27 mouse cellular contexts compared by ENCODE assay signal in the genomic region with DNA sequence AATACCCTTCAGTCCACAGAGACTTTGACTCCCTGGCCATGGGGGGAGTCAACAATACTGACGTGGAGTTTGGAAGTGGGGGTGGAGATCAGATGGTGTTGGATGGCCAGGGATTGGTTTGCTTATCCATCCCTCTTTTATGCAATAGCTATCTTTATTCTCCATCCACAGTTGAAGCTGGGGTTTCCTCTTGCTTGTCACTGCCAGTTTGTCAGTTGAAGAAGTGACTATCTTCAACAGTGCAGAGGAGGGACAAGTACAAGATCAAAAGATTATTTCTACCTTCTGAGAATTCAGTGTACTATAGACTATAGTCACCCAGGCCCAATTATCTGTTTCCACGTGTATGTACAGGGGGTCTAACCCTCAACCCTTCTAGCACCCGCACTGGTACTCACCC. TPM values are rescaled to one million over a fixed set of nuclear protein-coding genes. Genes with fewer than 3 reads are reported as not detected.
DNase-seq lines count a peak whose midpoint lies in the region; ATAC-seq and TF ChIP-seq lines count a peak whose summit lies in the region.
"Had no signal": no experiment of that assay in that cellular context is flagged by ENCODE, and none has a peak within 500 bp of the region (broad histone marks: within the 10 kb centered on the region; RNA-seq: fewer than 3 reads in every experiment).

No protein-coding gene starts in this region.

- 23% methylated on average over 3 of the region's 3 CpGs for WGBS in liver, embryonic 16.5 days (ENCODE audit: insufficient replicate concordance)
- 73% methylated on average over 3 of the region's 3 CpGs for WGBS in intestine, embryonic 16.5 days
- WGBS in forebrain, postnatal 0 days = 84% methylated on average over 3 of the region's 3 CpGs

- peak; percentile 34 for DNase-seq in CD4-positive, CD25-positive, alpha-beta regulatory T cell, adult 2 months (ENCODE audit: low read depth, low spot score)
- DNase-seq in 416B (ENCODE audit: low read depth) (peak; percentile 77), liver (peak; percentile 40)
- no peak for DNase-seq in ovary, postnatal 36 days (ENCODE audit: low spot score)
- DNase-seq in forebrain, postnatal 0 days = no peak
- DNase-seq: cerebellum, adult 2 months; cerebellum, postnatal 36 days; heart, postnatal 36 days had no signal

- no peaks in the 10 kb centered on the region for H3K9me3 ChIP-seq in liver, embryonic 16.5 days (replicated peaks; ENCODE audit: control insufficient read depth, low read length)
- H3K9me3 ChIP-seq in intestine, embryonic 16.5 days (ENCODE audit: control insufficient read depth, low read length) = no peaks in the 10 kb centered on the region
- no peaks in the 10 kb centered on the region for H3K9me3 ChIP-seq in forebrain, postnatal 0 days (ENCODE audit: low read length)
- H3K9me3 ChIP-seq: forebrain, embryonic 15.5 days; hindbrain, embryonic 15.5 days; limb, embryonic 13.5 days had no signal

- ATAC-seq in CD4-positive, CD25-positive, alpha-beta regulatory T cell, adult 4 months = no peak
- peak; percentile 25 for ATAC-seq in liver, embryonic 16.5 days (ENCODE audit: low read depth)
- no peak for ATAC-seq in intestine, embryonic 16.5 days
- ATAC-seq in forebrain, postnatal 0 days = no peak
- ATAC-seq: forebrain, embryonic 15.5 days; midbrain, embryonic 16.5 days had no signal

- no peaks in the 10 kb centered on the region for H3K27me3 ChIP-seq in liver, embryonic 16.5 days (ENCODE audit: control insufficient read depth, insufficient read depth, low read depth, low read length)
- no peaks in the 10 kb centered on the region for H3K27me3 ChIP-seq in intestine, embryonic 16.5 days (replicated peaks; ENCODE audit: control insufficient read depth, insufficient read depth, low read length)
- no peaks in the 10 kb centered on the region for H3K27me3 ChIP-seq in forebrain, postnatal 0 days (ENCODE audit: insufficient read depth, low read length)
- H3K27me3 ChIP-seq: CH12.LX; forebrain, embryonic 15.5 days; hindbrain, embryonic 15.5 days had no signal

- no peak overlapping the region for H3K4me3 ChIP-seq in liver, embryonic 16.5 days (ENCODE audit: low read depth, low read length)
- no peak overlapping the region for H3K4me3 ChIP-seq in intestine, embryonic 16.5 days (ENCODE audit: low read length)
- no peak overlapping the region for H3K4me3 ChIP-seq in forebrain, postnatal 0 days (ENCODE audit: low read depth, low read length)
- H3K4me3 ChIP-seq: forebrain, embryonic 15.5 days; hindbrain, embryonic 15.5 days; limb, embryonic 13.5 days had no signal

- peaks cover 59% of the 10 kb centered on the region for H3K4me1 ChIP-seq in liver, embryonic 16.5 days (ENCODE audit: control insufficient read depth, low read depth, low read length)
- H3K4me1 ChIP-seq in intestine, embryonic 16.5 days (ENCODE audit: control insufficient read depth, insufficient read depth, low read length) = peaks cover 18% of the 10 kb centered on the region
- H3K4me1 ChIP-seq in forebrain, postnatal 0 days (ENCODE audit: insufficient read depth) = no peaks in the 10 kb centered on the region
- H3K4me1 ChIP-seq: forebrain, embryonic 15.5 days; hindbrain, embryonic 15.5 days had no signal

- TF ChIP-seq CTCF in forebrain, postnatal 0 days (IDR thresholded peaks at IDR 0.05; ENCODE audit: low read depth) = no peak

- no peak overlapping the region for H3K4me2 ChIP-seq in liver, embryonic 16.5 days (ENCODE audit: low read depth, low read length)
- no peak overlapping the region for H3K4me2 ChIP-seq in intestine, embryonic 16.5 days (ENCODE audit: low read depth, low read length)
- no peak overlapping the region for H3K4me2 ChIP-seq in forebrain, postnatal 0 days (ENCODE audit: low read depth)
- H3K4me2 ChIP-seq: forebrain, embryonic 15.5 days; heart, embryonic 11.5 days; hindbrain, embryonic 15.5 days; limb, embryonic 13.5 days had no signal

- peak overlapping the region; percentile 81 for H3K27ac ChIP-seq in liver, embryonic 16.5 days (ENCODE audit: low read length)
- no peak overlapping the region for H3K27ac ChIP-seq in intestine, embryonic 16.5 days (ENCODE audit: low read length)
- no peak overlapping the region for H3K27ac ChIP-seq in forebrain, postnatal 0 days (ENCODE audit: low read depth, low read length)
- H3K27ac ChIP-seq: forebrain, embryonic 15.5 days; hindbrain, embryonic 15.5 days; limb, embryonic 13.5 days had no signal

- no peak overlapping the region for H3K9ac ChIP-seq in liver, embryonic 16.5 days (ENCODE audit: low read depth, low read length)
- no peak overlapping the region for H3K9ac ChIP-seq in intestine, embryonic 16.5 days (ENCODE audit: low read depth, low read length)
- no peak overlapping the region for H3K9ac ChIP-seq in forebrain, postnatal 0 days
- H3K9ac ChIP-seq: forebrain, embryonic 15.5 days; hindbrain, embryonic 15.5 days; limb, embryonic 13.5 days had no signal

- no peaks in the 10 kb centered on the region for H3K36me3 ChIP-seq in liver, embryonic 16.5 days (ENCODE audit: control insufficient read depth, insufficient read depth)
- H3K36me3 ChIP-seq in intestine, embryonic 16.5 days (ENCODE audit: control insufficient read depth, insufficient read depth, low read length) = no peaks in the 10 kb centered on the region
- H3K36me3 ChIP-seq in forebrain, postnatal 0 days (ENCODE audit: insufficient read depth) = no peaks in the 10 kb centered on the region
- H3K36me3 ChIP-seq: forebrain, embryonic 15.5 days; hindbrain, embryonic 15.5 days; limb, embryonic 13.5 days had no signal

RNA-seq across cellular contexts. Expression of a gene that starts 7.4 kb away (rescaled TPM):
- 100 to 1,000 TPM; 473 to 495 TPM for polyA plus RNA-seq in CD4-positive, CD25-positive, alpha-beta regulatory T cell, adult 4 months (2017; shearing (Covaris generic))
- polyA plus RNA-seq in liver, embryonic 16.5 days (2015; fragmentation: Nextera tagmentation; extraction: Ambion mirVana) = 7.0 and 7.9 TPM in 2 replicates
- polyA plus RNA-seq in intestine, embryonic 16.5 days (2015; fragmentation: Nextera tagmentation; extraction: Ambion mirVana) = 3.2 and 3.6 TPM in 2 replicates
- total RNA-seq in forebrain, postnatal 0 days (2014; rRNA removed) = 1.2 and 1.6 TPM in 2 replicates
- 0.67 and 0.70 TPM in 2 replicates for polyA plus RNA-seq in forebrain, postnatal 0 days (2015; fragmentation: Nextera tagmentation; extraction: Ambion mirVana)

RNA-seq across cellular contexts. Expression of a gene that starts 19.8 kb away (rescaled TPM):
- polyA plus RNA-seq in CD4-positive, CD25-positive, alpha-beta regulatory T cell, adult 4 months (2017; shearing (Covaris generic)) = 100 to 1,000 TPM; 424 to 495 TPM
- 0.35 and 0.57 TPM in 2 replicates for polyA plus RNA-seq in liver, embryonic 16.5 days (2015; fragmentation: Nextera tagmentation; extraction: Ambion mirVana)
- 0.86 and 1.0 TPM in 2 replicates for polyA plus RNA-seq in intestine, embryonic 16.5 days (2015; fragmentation: Nextera tagmentation; extraction: Ambion mirVana)
- total RNA-seq in forebrain, postnatal 0 days (2014; rRNA removed) = 0.46 TPM in 1 of 2 replicates, not detected in the other
- polyA plus RNA-seq in forebrain, postnatal 0 days (2015; fragmentation: Nextera tagmentation; extraction: Ambion mirVana) = 0.13 TPM in 1 of 2 replicates, not detected in the other
- total RNA-seq: gastrocnemius, postnatal 4 days; layer of hippocampus, postnatal 14 days had no signal
- polyA plus RNA-seq: embryonic facial prominence, embryonic 11.5 days; forebrain, embryonic 15.5 days; heart, embryonic 11.5 days; hindbrain, embryonic 15.5 days; limb, embryonic 13.5 days; midbrain, embryonic 16.5 days had no signal

RNA-seq across cellular contexts. Expression of a gene that starts 30.9 kb away (rescaled TPM):
- polyA plus RNA-seq in CD4-positive, CD25-positive, alpha-beta regulatory T cell, adult 4 months (2017; shearing (Covaris generic)) = under 1 TPM; 0.35 to 0.47 TPM
- not detected in 2 replicates for polyA plus RNA-seq in liver, embryonic 16.5 days (2015; fragmentation: Nextera tagmentation; extraction: Ambion mirVana)
- not detected in 2 replicates for polyA plus RNA-seq in intestine, embryonic 16.5 days (2015; fragmentation: Nextera tagmentation; extraction: Ambion mirVana)
- 0.05 TPM in 1 of 2 replicates, not detected in the other for total RNA-seq in forebrain, postnatal 0 days (2014; rRNA removed)
- polyA plus RNA-seq in forebrain, postnatal 0 days (2015; fragmentation: Nextera tagmentation; extraction: Ambion mirVana) = 0.05 TPM in 1 of 2 replicates, not detected in the other
- total RNA-seq: CH12.LX; layer of hippocampus, postnatal 14 days; left cerebral cortex, postnatal 14 days; neutrophil, adult 5-6 weeks had no signal
- polyA plus RNA-seq: cerebellum, adult 2 months; embryonic facial prominence, embryonic 11.5 days; forebrain, embryonic 15.5 days; heart, embryonic 11.5 days; hindbrain, embryonic 15.5 days; kidney, embryonic 16.5 days; lung, embryonic 16.5 days; midbrain, embryonic 16.5 days had no signal

RNA-seq across cellular contexts. Expression of a gene that starts 32.8 kb away (rescaled TPM):
- 100 to 1,000 TPM; 148 to 213 TPM for polyA plus RNA-seq in CD4-positive, CD25-positive, alpha-beta regulatory T cell, adult 4 months (2017; shearing (Covaris generic))
- polyA plus RNA-seq in liver, embryonic 16.5 days (2015; fragmentation: Nextera tagmentation; extraction: Ambion mirVana) = 1.3 and 1.5 TPM in 2 replicates
- 0.65 and 0.87 TPM in 2 replicates for polyA plus RNA-seq in intestine, embryonic 16.5 days (2015; fragmentation: Nextera tagmentation; extraction: Ambion mirVana)
- total RNA-seq in forebrain, postnatal 0 days (2014; rRNA removed) = 0.62 and 1.0 TPM in 2 replicates
- polyA plus RNA-seq in forebrain, postnatal 0 days (2015; fragmentation: Nextera tagmentation; extraction: Ambion mirVana) = 0.05 and 0.29 TPM in 2 replicates
- polyA plus RNA-seq: heart, embryonic 11.5 days had no signal

RNA-seq across cellular contexts. Expression of a gene that starts 58.3 kb away (rescaled TPM):
- polyA plus RNA-seq in CD4-positive, CD25-positive, alpha-beta regulatory T cell, adult 4 months (2017; shearing (Covaris generic)) = not detected
- polyA plus RNA-seq in liver, embryonic 16.5 days (2015; fragmentation: Nextera tagmentation; extraction: Ambion mirVana) = not detected in 2 replicates
- not detected in 2 replicates for polyA plus RNA-seq in intestine, embryonic 16.5 days (2015; fragmentation: Nextera tagmentation; extraction: Ambion mirVana)
- total RNA-seq in forebrain, postnatal 0 days (2014; rRNA removed) = not detected in 2 replicates
- polyA plus RNA-seq in forebrain, postnatal 0 days (2015; fragmentation: Nextera tagmentation; extraction: Ambion mirVana) = not detected in 2 replicates
- total RNA-seq: adrenal gland, adult 18-20 months; adrenal gland, postnatal 4 days; CH12.LX; gastrocnemius, postnatal 4 days; heart, postnatal 36 days; layer of hippocampus, postnatal 14 days; left cerebral cortex, postnatal 14 days; neutrophil, adult 5-6 weeks had no signal
- polyA plus RNA-seq: embryonic facial prominence, embryonic 11.5 days; forebrain, embryonic 15.5 days; heart, embryonic 11.5 days; hindbrain, embryonic 15.5 days; intestine, postnatal 0 days; kidney, embryonic 16.5 days; limb, embryonic 13.5 days; lung, embryonic 16.5 days; midbrain, embryonic 16.5 days had no signal

Comparison
In these comparisons a context has a peak if more than half of its experiments do, and no peak if none do; other contexts are left out.
1. DNase-seq: peak in CD4-positive, CD25-positive, alpha-beta regulatory T cell, adult 2 months (single experiment), 416B (single experiment) and liver (single experiment); none in ovary, postnatal 36 days (single experiment) and forebrain, postnatal 0 days (single experiment).
2. RNA of a gene that starts 7.4 kb away (polyA plus RNA-seq): 473 to 495 TPM in CD4-positive, CD25-positive, alpha-beta regulatory T cell, adult 4 months; 7.0 to 7.9 TPM in liver, embryonic 16.5 days, 3.2 to 3.6 TPM in intestine, embryonic 16.5 days and 0.67 to 0.70 TPM in forebrain, postnatal 0 days; every median in the first group is over 10 times any median in the second.
3. RNA of a gene that starts 19.8 kb away (polyA plus RNA-seq): 424 to 495 TPM in CD4-positive, CD25-positive, alpha-beta regulatory T cell, adult 4 months; 0.86 to 1.0 TPM in intestine, embryonic 16.5 days, 0.35 to 0.57 TPM in liver, embryonic 16.5 days and 0.13 TPM in forebrain, postnatal 0 days; every median in the first group is over 100 times any median in the second.